Mouse (Mus musculus) lung, postnatal 0 days (tissue): ENCODE data around the gene Pprc1. TPM values are rescaled to one million over a fixed set of nuclear protein-coding genes. Genes with fewer than 3 reads are reported as not detected.

Experiments
- ATAC-seq: fragments of 200-750 bp; cut with Nextera tagmentation; 2 replicates; pipeline ENCODE4 v1.8.0; 2017; ENCODE audit warnings: moderate library complexity
- DNase-seq: peaks from one replicate; pipeline ENCODE4 v3.0.0-alpha.2; 2016; ENCODE audit warnings: low spot score
- H3K27ac ChIP-seq: fragments of 300-500 bp; sonication (generic); 2 replicates; pipeline ENCODE4 v1.5.1; 2014; ENCODE audit warnings: antibody characterized with exemption, mild to moderate bottlenecking, low read length, mixed read lengths
- H3K27me3 ChIP-seq: fragments of 300-500 bp; sonication (generic); replicated peaks from 2 replicates; pipeline ENCODE4 v1.6.1; 2014; ENCODE audit warnings: low read length, mixed read lengths; ENCODE audit not compliant: insufficient read depth
- H3K36me3 ChIP-seq: fragments of 300-500 bp; sonication (generic); 2 replicates; pipeline ENCODE4 v1.6.1; 2014; ENCODE audit warnings: low read length, mixed read lengths; ENCODE audit not compliant: insufficient read depth
- H3K4me1 ChIP-seq: fragments of 300-500 bp; sonication (generic); 2 replicates; pipeline ENCODE4 v1.6.1; 2014; ENCODE audit warnings: antibody characterized with exemption, low read depth, low read length, mixed read lengths; ENCODE audit not compliant: insufficient read depth
- H3K4me2 ChIP-seq: fragments of 300-500 bp; sonication (generic); replicated peaks from 2 replicates; pipeline ENCODE4 v1.6.1; 2014; ENCODE audit warnings: low read depth, mild to moderate bottlenecking, low read length, moderate library complexity, mixed read lengths
- H3K4me3 ChIP-seq: fragments of 300-500 bp; sonication (generic); 2 replicates; pipeline ENCODE4 v1.5.1; 2014; ENCODE audit warnings: low read depth, low read length
- H3K9ac ChIP-seq: fragments of 300-500 bp; sonication (generic); replicated peaks from 2 replicates; pipeline ENCODE4 v1.6.1; 2014; ENCODE audit warnings: low read depth, mild to moderate bottlenecking
- H3K9me3 ChIP-seq: fragments of 300-500 bp; sonication (generic); 2 replicates; pipeline ENCODE4 v1.6.1; 2016; ENCODE audit warnings: low read length, mixed read lengths
- CTCF ChIP-seq: IDR thresholded peaks from 2 replicates; pipeline ENCODE4 v1.5.1; 2016; ENCODE audit warnings: antibody characterized with exemption, mild to moderate bottlenecking
- EP300 ChIP-seq: IDR thresholded peaks from 2 replicates; pipeline ENCODE4 v1.6.1; 2016; ENCODE audit warnings: antibody characterized with exemption, mild to moderate bottlenecking, control low read depth
- WGBS: fragments of 180-500 bp; shearing (Covaris S2); extraction: QIAGEN DNeasy Blood & Tissue Kit; methylation state at CpG from one replicate; pipeline ENCODE4 v1.1.7; 2014; 5-methylcytosine and 5-hydroxymethylcytosine counted together
- polyA plus RNA-seq: library from polyadenylated mRNA; unstranded; fragments of >200 nt; fragmentation: Nextera tagmentation; extraction: Ambion mirVana; gene quantifications from 2 replicates; pipeline ENCODE4 v1.2.1, GENCODE M21; 2015

Pprc1 gene
- polyA plus RNA-seq, 1 experiment from 2014 or later: 6.0 TPM

- WGBS: 95% methylated on average over 7 of the region's 7 CpGs
- H3K27ac ChIP-seq: no peak overlapping the region
- H3K27me3 ChIP-seq: no peaks in the 10 kb centered on the region
- no peak overlapping the region for H3K9ac ChIP-seq
- TF ChIP-seq CTCF: no peak
- TF ChIP-seq EP300: no peak
- no peak overlapping the region for H3K4me2 ChIP-seq
- no peak for DNase-seq
- H3K4me1 ChIP-seq: 0 out of 2 replicates have a peak, but pooled peaks cover 7% of the 10 kb centered on the region
- no peak for ATAC-seq
- H3K36me3 ChIP-seq: peaks cover 16% of the 10 kb centered on the region; the same call in 1 of the 2 replicates
- H3K9me3 ChIP-seq: no peaks in the 10 kb centered on the region
- H3K4me3 ChIP-seq: no peak overlapping the region
These were observed 13.8 kb downstream of the Pprc1 start for GRCm38 (mm10) chr19:46058466-46058865.

GRCm38 (mm10) chr19:46060845-46061244, 16.2 kb downstream of the Pprc1 start:
- H3K27me3 ChIP-seq: no peaks in the 10 kb centered on the region
- 57% methylated on average over 6 of the region's 6 CpGs for WGBS
- ATAC-seq (no peak), DNase-seq (no peak)
- no peak overlapping the region for H3K27ac ChIP-seq
- 0 out of 2 replicates have a peak, but pooled peaks cover 7% of the 10 kb centered on the region for H3K4me1 ChIP-seq
- no peaks in the 10 kb centered on the region for H3K9me3 ChIP-seq
- H3K4me2 ChIP-seq: no peak overlapping the region
- H3K36me3 ChIP-seq: peaks cover 33% of the 10 kb centered on the region; the same call in 1 of the 2 replicates
- H3K9ac ChIP-seq: no peak overlapping the region
- no peak for TF ChIP-seq CTCF
- TF ChIP-seq EP300: no peak
- no peak overlapping the region for H3K4me3 ChIP-seq

DNA sequence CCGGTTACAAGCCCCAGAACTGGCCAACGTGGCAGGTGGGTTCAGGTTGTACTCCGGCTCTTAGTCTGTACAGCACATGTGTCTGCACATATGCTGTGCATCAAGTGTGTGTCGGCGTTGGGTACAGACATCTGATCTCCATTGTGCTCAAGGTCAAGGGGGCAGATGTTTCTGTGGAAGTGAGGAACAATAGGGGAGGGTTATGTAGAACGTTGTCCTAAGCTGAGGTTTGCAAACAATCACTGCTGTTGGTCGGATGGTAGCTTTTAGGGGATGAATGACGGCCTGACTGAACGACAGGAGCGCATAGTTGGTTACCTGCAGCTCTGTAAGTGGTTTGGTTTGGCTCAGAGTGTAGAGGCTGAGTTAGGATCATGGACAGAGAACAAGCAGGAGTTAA, 23.4 kb downstream of the Pprc1 start:
- DNase-seq (no peak), ATAC-seq (no peak)

DNA sequence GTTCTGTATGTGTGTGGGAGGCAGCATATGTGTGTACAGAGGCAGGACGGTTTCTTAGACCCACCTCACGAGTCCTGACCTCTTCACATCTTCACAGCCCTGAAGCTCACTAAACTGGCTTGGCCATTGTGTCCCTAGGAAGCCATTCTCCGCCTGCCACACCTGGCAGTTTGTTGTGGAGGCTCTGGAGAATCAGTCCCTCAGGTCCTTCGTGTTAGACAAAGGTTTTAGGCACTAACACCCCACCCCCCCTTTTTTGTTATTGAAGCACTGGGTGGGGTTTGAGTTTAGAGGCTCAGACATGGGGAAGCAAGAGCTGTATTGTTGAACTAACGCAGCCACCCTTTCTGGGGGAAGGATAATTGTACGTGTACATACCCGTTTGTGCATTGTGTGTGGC, 28.6 kb downstream of the Pprc1 start:
- no peaks in the 10 kb centered on the region; the same call in 1 of the 2 replicates for H3K4me1 ChIP-seq
- H3K4me2 ChIP-seq: no peak overlapping the region
- TF ChIP-seq CTCF (no peak), EP300 (no peak)
- no peak overlapping the region for H3K9ac ChIP-seq
- peaks cover 14% of the 10 kb centered on the region; the same call in 1 of the 2 replicates for H3K36me3 ChIP-seq
- no peak for DNase-seq
- no peak overlapping the region for H3K27ac ChIP-seq
- H3K4me3 ChIP-seq: no peak overlapping the region
- WGBS: 79% methylated on average over 7 of the region's 7 CpGs
- no peaks in the 10 kb centered on the region for H3K27me3 ChIP-seq
- ATAC-seq: no peak
- no peaks in the 10 kb centered on the region for H3K9me3 ChIP-seq

More for the DNA sequence above, 23.4 kb downstream of the Pprc1 start:
- Histone ChIP-seq H3K27me3 (no peaks in the 10 kb centered on the region), H3K9ac (no peak overlapping the region), H3K4me1 (no peaks in the 10 kb centered on the region), H3K4me3 (no peak overlapping the region), H3K36me3 (peaks cover 44% of the 10 kb centered on the region; the same call in 1 of the 2 replicates), H3K27ac (no peak overlapping the region), H3K4me2 (no peak overlapping the region), H3K9me3 (no peaks in the 10 kb centered on the region)
- WGBS: 77% methylated on average over 10 of the region's 10 CpGs
- TF ChIP-seq CTCF (no peak), EP300 (no peak)

DNA sequence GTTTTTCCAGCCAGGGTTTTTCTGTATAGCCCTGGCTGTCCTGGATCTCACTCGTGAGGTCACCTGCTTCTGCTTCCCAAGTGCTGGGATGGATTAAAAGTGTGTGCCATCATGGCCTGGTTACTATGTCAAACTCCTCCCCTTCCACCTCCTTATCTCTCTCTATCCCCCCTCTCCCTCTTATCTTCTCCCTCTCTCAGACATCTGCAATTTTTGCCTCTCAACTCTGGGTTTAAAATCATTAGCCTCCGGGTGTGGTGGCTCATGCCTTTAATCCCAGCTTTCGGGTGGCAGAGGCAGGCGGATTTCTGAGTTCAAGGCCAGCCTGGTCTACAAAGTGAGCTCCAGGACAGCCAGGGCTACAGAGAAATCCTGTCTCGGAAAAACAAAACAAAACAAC, 29.6 kb downstream of the Pprc1 start:
- DNase-seq: no peak
- WGBS: 89% methylated on average over 5 of the region's 5 CpGs

GRCm38 (mm10) chr19:46075616-46076607, 31.2 kb downstream of the Pprc1 start, which contains the start of gene Nolc1:
Nolc1 (plus strand) TSS chr19:46075863.
- DNase-seq (peak; percentile 99), ATAC-seq (peak; percentile 98)
- H3K4me3 ChIP-seq: peak within 1 kb of the TSS; percentile 75
- H3K4me2 ChIP-seq: peak within 1 kb of the TSS; percentile 75
- TF ChIP-seq CTCF (peak; percentile 41), EP300 (peak; percentile 23)
- no peaks in the 10 kb centered on the region; the same call in 1 of the 2 replicates for H3K4me1 ChIP-seq
- H3K9ac ChIP-seq: peak within 1 kb of the TSS; percentile 71
- no peaks in the 10 kb centered on the region for H3K27me3 ChIP-seq
- H3K9me3 ChIP-seq: no peaks in the 10 kb centered on the region
- under 1% methylated on average over 66 of the region's 66 CpGs for whole genome bisulfite sequencing
- peak within 1 kb of the TSS; percentile 71 for H3K27ac ChIP-seq
- H3K36me3 ChIP-seq: peaks cover 14% of the 10 kb centered on the region

More for the DNA sequence above, 29.6 kb downstream of the Pprc1 start:
- H3K27me3 ChIP-seq: no peaks in the 10 kb centered on the region
- H3K4me2 ChIP-seq: no peak overlapping the region
- H3K27ac ChIP-seq: no peak overlapping the region
- H3K36me3 ChIP-seq: peaks cover 8% of the 10 kb centered on the region; the same call in 1 of the 2 replicates
- ATAC-seq: no peak
- no peaks in the 10 kb centered on the region; the same call in 1 of the 2 replicates for H3K4me1 ChIP-seq
- H3K4me3 ChIP-seq: no peak overlapping the region
- H3K9me3 ChIP-seq: no peaks in the 10 kb centered on the region
- no peak overlapping the region for H3K9ac ChIP-seq
- no peak for TF ChIP-seq CTCF
- no peak for TF ChIP-seq EP300
